Mouse (Mus musculus) erythroblast, embryonic 14.5 days (primary cell): ENCODE results near the gene Tradd. TPM values are rescaled to one million over a fixed set of nuclear protein-coding genes. Genes with fewer than 3 reads are reported as not detected.

Experiments
- H3K27me3 ChIP-seq: 2 replicates; pipeline ENCODE4 v1.6.1; 2012; ENCODE audit warnings: inconsistent platforms; ENCODE audit not compliant: control insufficient read depth
- H3K36me3 ChIP-seq: 2 replicates; pipeline ENCODE4 v1.6.1; 2012; ENCODE audit warnings: mild to moderate bottlenecking, inconsistent platforms; ENCODE audit not compliant: control insufficient read depth
- H3K4me1 ChIP-seq: 2 replicates; pipeline ENCODE4 v1.6.1; 2012; ENCODE audit warnings: inconsistent platforms; ENCODE audit not compliant: control insufficient read depth
- H3K4me3 ChIP-seq: replicated peaks from 2 replicates; pipeline ENCODE3; 2012; ENCODE audit warnings: moderate library complexity, mild to moderate bottlenecking, inconsistent platforms
- H3K9me3 ChIP-seq: 2 replicates; pipeline ENCODE4 v1.6.1; 2012; ENCODE audit warnings: low read length, inconsistent platforms, mixed read lengths; ENCODE audit not compliant: control insufficient read depth
- GATA1 ChIP-seq: IDR thresholded peaks from 2 replicates; pipeline ENCODE4 v1.6.1; 2012; ENCODE audit warnings: low read length, inconsistent platforms, mixed read lengths
- TAL1 ChIP-seq: IDR thresholded peaks from 3 replicates; pipeline ENCODE4 v1.6.1; 2012; ENCODE audit warnings: low read length, inconsistent platforms, mixed read lengths
- polyA plus RNA-seq: library from polyadenylated mRNA; stranded (reverse); fragments of >175 nt; gene quantifications from 2 replicates; pipeline ENCODE4 v1.2.3, GENCODE M21; 2012

Gene Tradd
- polyA plus RNA-seq, 1 experiment: 1.7 TPM

DNA sequence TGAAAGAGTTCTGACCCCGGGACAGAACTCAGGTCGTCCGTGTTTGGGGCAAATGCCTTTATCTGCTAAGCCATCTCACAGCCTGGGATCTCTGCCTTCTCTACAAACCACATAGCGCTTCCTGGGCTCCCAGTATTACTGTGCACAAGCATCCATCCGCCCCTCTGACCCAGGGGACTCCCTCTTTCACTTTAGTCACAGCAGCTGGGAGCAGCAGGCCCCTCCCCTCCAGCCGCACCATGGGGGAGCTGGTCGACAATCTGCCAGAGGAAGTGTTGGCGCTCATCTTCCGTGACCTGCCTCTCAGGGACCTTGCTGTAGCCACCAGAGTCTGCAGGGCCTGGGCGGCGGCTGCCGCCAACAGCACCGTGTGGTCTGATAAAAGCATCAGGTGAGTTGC is 2.4 kb upstream of the Tradd start:
- no peak overlapping the region for H3K4me3 ChIP-seq
- H3K36me3 ChIP-seq: no peaks in the 10 kb centered on the region
- peaks cover 34% of the 10 kb centered on the region for H3K9me3 ChIP-seq
- peaks cover 53% of the 10 kb centered on the region for H3K4me1 ChIP-seq
- peaks cover 91% of the 10 kb centered on the region for H3K27me3 ChIP-seq
- no peak for TF ChIP-seq TAL1
- no peak for TF ChIP-seq GATA1

- TF ChIP-seq GATA1: no peak
- no peak for TF ChIP-seq TAL1
Observed at GRCm38 (mm10) chr8:105265128-105265527, 719 bp upstream of the Tradd start.

GRCm38 (mm10) chr8:105263244-105263912 is 1.0 kb downstream of the Tradd start:
- H3K4me3 ChIP-seq: peak overlapping the region; percentile 77
- H3K4me1 ChIP-seq: peaks cover 58% of the 10 kb centered on the region
- TF ChIP-seq TAL1 (no peak), GATA1 (no peak)
- peaks cover 7% of the 10 kb centered on the region for H3K36me3 ChIP-seq
- peaks cover 91% of the 10 kb centered on the region for H3K27me3 ChIP-seq
- H3K9me3 ChIP-seq: peaks cover 15% of the 10 kb centered on the region

More at GRCm38 (mm10) chr8:105265128-105265527, 719 bp upstream of the Tradd start:
- Histone ChIP-seq H3K36me3 (peaks cover 2% of the 10 kb centered on the region; the same call in 1 of the 2 replicates), H3K4me1 (peaks cover 60% of the 10 kb centered on the region), H3K9me3 (peaks cover 33% of the 10 kb centered on the region), H3K4me3 (peak overlapping the region; percentile 77), H3K27me3 (peaks cover 91% of the 10 kb centered on the region)

- Histone ChIP-seq H3K27me3 (peaks cover 79% of the 10 kb centered on the region), H3K4me1 (peaks cover 56% of the 10 kb centered on the region), H3K4me3 (no peak overlapping the region), H3K36me3 (peaks cover 9% of the 10 kb centered on the region), H3K9me3 (peaks cover 6% of the 10 kb centered on the region)
- no peak for TF ChIP-seq TAL1
- no peak for TF ChIP-seq GATA1
Observed at GRCm38 (mm10) chr8:105261326-105261980, 3.0 kb downstream of the Tradd start.

DNA sequence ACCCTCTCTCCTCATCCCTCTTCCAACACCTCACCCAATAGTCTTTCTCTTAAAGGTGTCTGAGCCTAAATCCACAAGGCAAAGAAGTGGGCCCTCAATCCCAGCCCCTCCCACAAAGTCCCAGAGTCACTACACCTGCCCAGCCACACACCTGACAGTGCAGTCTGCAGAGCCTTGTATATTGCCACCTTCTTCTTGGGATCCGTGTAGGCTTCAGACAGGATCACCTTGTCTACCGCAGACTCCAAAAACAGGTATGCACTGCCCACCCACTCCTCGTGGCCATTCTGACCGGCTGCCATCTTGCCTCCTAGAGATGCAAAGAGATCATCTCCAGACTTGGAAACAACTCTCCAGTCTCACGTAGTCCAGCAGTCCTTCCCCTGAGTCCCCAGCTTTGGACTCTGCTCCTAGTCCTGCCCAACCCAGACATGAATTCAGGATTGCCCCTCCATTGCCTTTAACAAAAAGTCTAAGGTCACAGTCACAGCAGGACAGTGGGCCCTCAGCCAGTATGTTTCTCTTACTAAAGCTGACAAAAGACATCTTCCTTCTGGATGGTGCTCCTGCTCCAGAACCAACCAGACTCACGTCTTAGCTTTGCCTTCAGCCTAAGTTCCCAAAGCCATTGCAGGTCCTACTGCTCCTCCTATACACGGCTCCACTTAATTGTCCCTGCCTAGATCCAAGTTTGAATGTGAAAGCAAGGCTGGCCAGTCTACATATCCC is 3.9 kb downstream of the Tradd start:
- Histone ChIP-seq H3K27me3 (peaks cover 71% of the 10 kb centered on the region), H3K4me1 (peaks cover 66% of the 10 kb centered on the region), H3K9me3 (peaks cover 4% of the 10 kb centered on the region), H3K4me3 (no peak overlapping the region), H3K36me3 (peaks cover 12% of the 10 kb centered on the region)
- TF ChIP-seq TAL1: no peak
- TF ChIP-seq GATA1: no peak

- Histone ChIP-seq H3K36me3 (peaks cover 12% of the 10 kb centered on the region), H3K9me3 (peaks cover 4% of the 10 kb centered on the region), H3K4me1 (peaks cover 66% of the 10 kb centered on the region), H3K27me3 (peaks cover 64% of the 10 kb centered on the region), H3K4me3 (peak overlapping the region; percentile 40)
- TF ChIP-seq GATA1: no peak
- no peak for TF ChIP-seq TAL1
Observed at GRCm38 (mm10) chr8:105259721-105260320, 4.6 kb downstream of the Tradd start.

GRCm38 (mm10) chr8:105258911-105259720 is 5.3 kb downstream of the Tradd start:
- Histone ChIP-seq H3K36me3 (peaks cover 12% of the 10 kb centered on the region), H3K27me3 (peaks cover 58% of the 10 kb centered on the region), H3K4me3 (peak overlapping the region; percentile 40), H3K4me1 (peaks cover 66% of the 10 kb centered on the region), H3K9me3 (peaks cover 4% of the 10 kb centered on the region)
- TF ChIP-seq TAL1 (no peak), GATA1 (no peak)

- no peak overlapping the region for H3K4me3 ChIP-seq
- H3K27me3 ChIP-seq: peaks cover 44% of the 10 kb centered on the region
- peaks cover 69% of the 10 kb centered on the region for H3K4me1 ChIP-seq
- TF ChIP-seq GATA1 (no peak), TAL1 (no peak)
- H3K36me3 ChIP-seq: peaks cover 27% of the 10 kb centered on the region
- H3K9me3 ChIP-seq: peaks cover 4% of the 10 kb centered on the region
Observed at GRCm38 (mm10) chr8:105257318-105258114, 6.9 kb downstream of the Tradd start.
